Mouse (Mus musculus) heart, embryonic 15.5 days (tissue): Measurements from ENCODE around the gene Gm3238. TPM values are rescaled to one million over a fixed set of nuclear protein-coding genes. Genes with fewer than 3 reads are reported as not detected.
"Not testable (repeated sequence)": the region's sequence is repeated elsewhere in the genome, so short reads cannot be mapped to it uniquely, and the experiment has no call there.

Experiments
- ATAC-seq: fragments of 200-750 bp; cut with Nextera tagmentation; replicated peaks from 2 replicates; pipeline ENCODE4 v1.8.0; 2017; ENCODE audit warnings: low read depth, moderate TSS enrichment; ENCODE audit not compliant: insufficient number of reproducible peaks, insufficient read depth, low FRiP score
- H3K27ac ChIP-seq: fragments of 300-500 bp; sonication (generic); 2 replicates; pipeline ENCODE4 v1.5.1; 2015; ENCODE audit warnings: mild to moderate bottlenecking, inconsistent platforms
- H3K27me3 ChIP-seq: fragments of 300-500 bp; sonication (generic); 2 replicates; pipeline ENCODE4 v1.6.1; 2015; ENCODE audit warnings: inconsistent platforms
- H3K36me3 ChIP-seq: fragments of 300-500 bp; sonication (generic); 2 replicates; pipeline ENCODE4 v1.6.1; 2015; ENCODE audit warnings: mild to moderate bottlenecking, inconsistent platforms
- H3K4me1 ChIP-seq: fragments of 300-500 bp; sonication (generic); replicated peaks from 2 replicates; pipeline ENCODE4 v1.6.1; 2015; ENCODE audit warnings: inconsistent platforms
- H3K4me2 ChIP-seq: fragments of 300-500 bp; sonication (generic); 2 replicates; pipeline ENCODE4 v1.6.1; 2015; ENCODE audit warnings: inconsistent platforms, mild to moderate bottlenecking, moderate library complexity
- H3K4me3 ChIP-seq: fragments of 300-500 bp; sonication (generic); 2 replicates; pipeline ENCODE4 v1.5.1; 2015; ENCODE audit warnings: mild to moderate bottlenecking, inconsistent platforms
- H3K9ac ChIP-seq: fragments of 300-500 bp; sonication (generic); 2 replicates; pipeline ENCODE4 v1.6.1; 2015; ENCODE audit warnings: mild to moderate bottlenecking, inconsistent platforms
- H3K9me3 ChIP-seq: fragments of 300-500 bp; sonication (generic); replicated peaks from 2 replicates; pipeline ENCODE4 v1.6.1; 2016; ENCODE audit warnings: inconsistent platforms
- WGBS: fragments of 180-500 bp; shearing (Covaris S2); methylation state at CpG from one replicate; pipeline ENCODE4 v1.1.7; 2015; ENCODE audit warnings: mixed read lengths; 5-methylcytosine and 5-hydroxymethylcytosine counted together
- polyA plus RNA-seq: library from polyadenylated mRNA; unstranded; fragments of >200 nt; fragmentation: Nextera tagmentation; extraction: Ambion mirVana; gene quantifications from 2 replicates; pipeline ENCODE4 v1.2.1, GENCODE M21; 2015

Gene Gm3238
- polyA plus RNA-seq, 1 experiment from 2014 or later = not detected

DNA sequence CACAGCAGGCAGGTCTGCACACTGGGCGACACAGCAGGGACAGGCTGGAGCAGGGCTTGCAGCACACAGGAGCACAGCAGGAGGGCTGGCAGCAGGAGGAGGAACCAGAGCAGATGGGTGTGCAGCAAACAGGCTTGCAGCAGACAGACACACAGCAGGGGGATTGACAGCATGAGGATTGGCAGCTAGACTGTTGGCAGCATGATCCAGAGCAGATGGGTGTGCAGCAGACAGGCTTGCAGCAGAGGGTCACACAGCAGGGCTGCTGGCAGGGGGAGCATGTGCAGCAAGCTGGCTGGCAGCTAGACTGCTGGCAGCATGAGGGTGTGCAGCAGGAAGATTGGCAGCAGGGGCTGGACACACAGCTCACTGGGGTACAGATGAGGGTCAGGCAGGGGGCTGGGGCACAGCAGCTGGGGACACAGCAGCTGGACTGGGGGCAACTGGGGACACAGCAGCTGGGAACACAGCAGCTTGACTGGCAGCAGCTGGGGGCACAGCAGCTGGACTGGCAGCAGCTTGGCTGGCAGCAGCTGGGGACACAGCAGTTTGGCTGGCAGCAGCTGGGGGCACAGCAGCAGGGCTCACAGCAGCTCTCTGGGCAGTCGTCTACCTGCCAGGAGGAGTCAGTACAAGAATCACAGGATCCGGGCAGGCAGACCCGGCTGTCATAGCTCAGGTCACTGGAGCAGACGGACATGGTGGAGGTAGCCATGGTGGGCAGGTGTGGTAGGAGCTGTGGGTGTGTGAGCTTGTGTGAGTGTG is 29.0 kb downstream of the Gm3238 start, which contains the start of gene Gm18596:
Gm18596 (minus strand) TSS at position 715 of the 765 bp plus-strand sequence.
- H3K36me3 ChIP-seq, H3K4me3 ChIP-seq, H3K9ac ChIP-seq, H3K9me3 ChIP-seq, ATAC-seq, H3K27ac ChIP-seq, H3K4me2 ChIP-seq, H3K27me3 ChIP-seq, H3K4me1 ChIP-seq: not testable (repeated sequence)
- 44% methylated on average over 5 of the region's 5 CpGs for WGBS

- 83% methylated on average over 4 of the region's 4 CpGs for WGBS
- Histone ChIP-seq H3K4me2 (no peak overlapping the region), H3K36me3 (no peaks in the 10 kb centered on the region), H3K27ac (no peak overlapping the region), H3K27me3 (no peaks in the 10 kb centered on the region), H3K4me1 (no peaks in the 10 kb centered on the region), H3K9me3 (0 out of 2 replicates have a peak, but pooled peaks cover 4% of the 10 kb centered on the region), H3K4me3 (no peak overlapping the region), H3K9ac (no peak overlapping the region)
- no peak for ATAC-seq
Measured at GRCm38 (mm10) chr10:77738929-77739328, 32.2 kb downstream of the Gm3238 start.

DNA sequence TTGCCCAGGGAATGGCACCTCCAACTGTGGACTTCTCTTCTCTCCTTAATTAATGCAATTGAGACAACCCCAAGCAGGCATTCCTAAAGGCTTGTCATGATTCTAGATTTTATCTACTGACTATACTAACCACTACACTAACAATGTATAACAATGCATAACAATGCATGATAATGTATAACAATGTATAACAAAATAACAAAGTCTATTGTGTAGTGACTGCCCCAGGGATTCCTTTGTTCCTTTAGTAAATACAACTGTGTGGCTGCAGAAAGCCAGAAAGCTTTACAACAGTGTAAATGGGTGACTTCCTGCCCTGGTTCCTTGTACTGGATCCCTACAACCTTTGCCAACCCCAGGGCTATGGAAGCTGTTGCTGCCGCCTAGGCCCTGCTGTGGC is 35.2 kb downstream of the Gm3238 start:
- H3K9ac ChIP-seq = no peak overlapping the region
- H3K27ac ChIP-seq = no peak overlapping the region
- H3K9me3 ChIP-seq = 0 out of 2 replicates have a peak, but pooled peaks cover 4% of the 10 kb centered on the region
- WGBS = 88% methylated on average over 1 of the region's 1 CpGs
- no peak overlapping the region for H3K4me3 ChIP-seq
- H3K27me3 ChIP-seq = no peaks in the 10 kb centered on the region; the same call in 1 of the 2 replicates
- no peak overlapping the region for H3K4me2 ChIP-seq
- H3K4me1 ChIP-seq = no peaks in the 10 kb centered on the region
- ATAC-seq = no peak
- no peaks in the 10 kb centered on the region for H3K36me3 ChIP-seq

- Histone ChIP-seq H3K4me3 (no peak overlapping the region), H3K4me1 (no peaks in the 10 kb centered on the region), H3K9me3 (no peaks in the 10 kb centered on the region), H3K27me3 (no peaks in the 10 kb centered on the region; the same call in 1 of the 2 replicates), H3K36me3 (no peaks in the 10 kb centered on the region), H3K9ac (no peak overlapping the region), H3K4me2 (no peak overlapping the region), H3K27ac (no peak overlapping the region)
- ATAC-seq = no peak
- 52% methylated on average over 4 of the region's 4 CpGs for WGBS
Measured at GRCm38 (mm10) chr10:77729241-77729640, 41.9 kb downstream of the Gm3238 start.

- Histone ChIP-seq H3K9me3 (no peaks in the 10 kb centered on the region), H3K36me3 (no peaks in the 10 kb centered on the region)
Measured at GRCm38 (mm10) chr10:77728280-77728679, 42.8 kb downstream of the Gm3238 start.

GRCm38 (mm10) chr10:77726186-77726585 is 44.9 kb downstream of the Gm3238 start, which contains the start of gene Gm10100:
Gene Gm10100, plus strand, starts transcription at chr10:77726486.
- H3K36me3 ChIP-seq = no peaks in the 10 kb centered on the region
- no peak within 1 kb of the TSS for H3K4me2 ChIP-seq
- no peaks in the 10 kb centered on the region for H3K4me1 ChIP-seq
- H3K9me3 ChIP-seq = no peaks in the 10 kb centered on the region
- 30% methylated on average over 3 of the region's 3 CpGs for WGBS
- no peak for ATAC-seq
- no peak within 1 kb of the TSS for H3K27ac ChIP-seq
- no peak within 1 kb of the TSS for H3K4me3 ChIP-seq
- no peak within 1 kb of the TSS for H3K9ac ChIP-seq
- H3K27me3 ChIP-seq = no peaks in the 10 kb centered on the region

More at GRCm38 (mm10) chr10:77728280-77728679, 42.8 kb downstream of the Gm3238 start:
- no peaks in the 10 kb centered on the region for H3K4me1 ChIP-seq
- WGBS = 54% methylated on average over 4 of the region's 4 CpGs
- ATAC-seq = no peak
- H3K4me2 ChIP-seq = no peak overlapping the region
- no peaks in the 10 kb centered on the region; the same call in 1 of the 2 replicates for H3K27me3 ChIP-seq
- no peak overlapping the region for H3K4me3 ChIP-seq
- no peak overlapping the region for H3K9ac ChIP-seq
- H3K27ac ChIP-seq = no peak overlapping the region

DNA sequence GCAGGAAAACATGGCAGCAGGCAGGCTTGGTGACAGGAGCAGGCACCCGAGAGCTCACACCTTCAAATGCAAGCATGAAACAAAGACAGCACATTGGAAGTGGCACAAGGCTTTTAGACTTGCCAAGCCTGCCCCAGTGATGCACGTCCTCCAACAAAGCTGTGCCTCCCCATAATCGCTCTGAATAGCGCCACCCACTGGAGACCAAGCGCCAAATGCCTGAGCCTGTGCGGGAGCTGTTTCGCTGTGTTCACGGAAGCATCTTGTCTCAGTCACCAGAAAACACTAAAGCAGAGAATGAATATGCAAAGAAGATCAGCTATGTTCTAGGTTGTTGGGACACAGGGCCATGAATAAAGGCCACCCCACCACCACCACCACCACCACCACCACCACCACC is 46.3 kb downstream of the Gm3238 start:
- ATAC-seq = no peak
- H3K9me3 ChIP-seq = no peaks in the 10 kb centered on the region
- no peaks in the 10 kb centered on the region for H3K27me3 ChIP-seq
- H3K9ac ChIP-seq = no peak overlapping the region
- 75% methylated on average over 8 of the region's 8 CpGs for WGBS
- no peaks in the 10 kb centered on the region for H3K36me3 ChIP-seq
- H3K27ac ChIP-seq = no peak overlapping the region
- H3K4me3 ChIP-seq = no peak overlapping the region
- no peaks in the 10 kb centered on the region for H3K4me1 ChIP-seq
- H3K4me2 ChIP-seq = no peak overlapping the region

Other genes with a start within 250 kb of the Gm3238 start
- 2.1 and 6.2 TPM in 2 replicates for gene Itgb2, start 241.1 kb downstream of the Gm3238 start, polyA plus RNA-seq
- 105 and 125 TPM in 2 replicates for gene Pttg1ip, start 189.6 kb downstream of the Gm3238 start, polyA plus RNA-seq
- 138 and 169 TPM in 2 replicates for gene Sumo3, start 165.2 kb downstream of the Gm3238 start, polyA plus RNA-seq
- 0.60 and 3.9 TPM in 2 replicates for gene Gm49325, start 165.1 kb downstream of the Gm3238 start, polyA plus RNA-seq
- gene Ube2g2, start 149.1 kb downstream of the Gm3238 start, polyA plus RNA-seq = 66.3 and 85.1 TPM in 2 replicates
- gene Tspear, start 84.8 kb downstream of the Gm3238 start, polyA plus RNA-seq = 0.42 TPM in 1 of 2 replicates, not detected in the other
- gene Gm19402, start 80.6 kb downstream of the Gm3238 start, polyA plus RNA-seq = not detected in 2 replicates
- not detected in 2 replicates for gene Gm9508, start 74.1 kb downstream of the Gm3238 start, polyA plus RNA-seq
- gene Gm10272, start 64.7 kb downstream of the Gm3238 start, polyA plus RNA-seq = not detected in 2 replicates
- gene Gm10024, start 59.9 kb downstream of the Gm3238 start, polyA plus RNA-seq = not detected in 2 replicates
- not detected in 2 replicates for gene Gm10142, start 55.5 kb downstream of the Gm3238 start, polyA plus RNA-seq
- not detected in 2 replicates for gene Krtap12-1, start 50.7 kb downstream of the Gm3238 start, polyA plus RNA-seq
- not detected in 2 replicates for gene Gm10100, start 44.8 kb downstream of the Gm3238 start, polyA plus RNA-seq
- not detected in 2 replicates for gene Gm18596, start 28.7 kb downstream of the Gm3238 start, polyA plus RNA-seq
- not detected in 2 replicates for gene Gm9736, start 20.0 kb downstream of the Gm3238 start, polyA plus RNA-seq
- not detected in 2 replicates for gene Gm3233, start 11.6 kb downstream of the Gm3238 start, polyA plus RNA-seq
- not detected in 2 replicates for gene Gm7138, start 5.6 kb upstream of the Gm3238 start, polyA plus RNA-seq
- not detected in 2 replicates for gene Gm3250, start 11.2 kb upstream of the Gm3238 start, polyA plus RNA-seq
- gene Gm7137, start 16.9 kb upstream of the Gm3238 start, polyA plus RNA-seq = not detected in 2 replicates
- not detected in 2 replicates for gene Gm9639, start 23.8 kb upstream of the Gm3238 start, polyA plus RNA-seq
- not detected in 2 replicates for gene Gm19668, start 27.8 kb upstream of the Gm3238 start, polyA plus RNA-seq
- not detected in 2 replicates for gene Gm9507, start 40.5 kb upstream of the Gm3238 start, polyA plus RNA-seq
- gene Gm2696, start 43.4 kb upstream of the Gm3238 start, polyA plus RNA-seq = not detected in 2 replicates
- gene Krtap10-4, start 55.8 kb upstream of the Gm3238 start, polyA plus RNA-seq = not detected in 2 replicates
- gene Krtap10-10, start 64.6 kb upstream of the Gm3238 start, polyA plus RNA-seq = not detected in 2 replicates
- gene Gm36176, start 75.5 kb upstream of the Gm3238 start, polyA plus RNA-seq = not detected in 2 replicates
- gene Gm10318, start 81.5 kb upstream of the Gm3238 start, polyA plus RNA-seq = not detected in 2 replicates
- gene Gm3285, start 90.7 kb upstream of the Gm3238 start, polyA plus RNA-seq = not detected in 2 replicates
- 1.1 and 2.2 TPM in 2 replicates for gene Lrrc3, start 131.2 kb upstream of the Gm3238 start, polyA plus RNA-seq
- gene Trpm2, start 199.2 kb upstream of the Gm3238 start, polyA plus RNA-seq = 0.34 and 2.5 TPM in 2 replicates
- gene 1810043G02Rik, start 207.2 kb upstream of the Gm3238 start, polyA plus RNA-seq = 16.7 and 20.8 TPM in 2 replicates
- gene Pfkl, start 238.8 kb upstream of the Gm3238 start, polyA plus RNA-seq = 167 and 185 TPM in 2 replicates